Mouse (Mus musculus) lung, postnatal 4 days (tissue): ENCODE data around the gene Dedd2.
A peak's percentile ranks its signal among the peaks of the same experiment; 100 is the strongest.

Experiments used
- DNase-seq, 2 experiments: peaks; one replicate each; pipeline ENCODE4 v3.0.0; 2021

Dedd2 gene

GRCm38 (mm10) chr7:25246079-25246758, 25.8 kb upstream of the Dedd2 start:
- DNase-seq: peak; percentile 80 to 83

- no peak for DNase-seq
These were observed 24.4 kb upstream of the Dedd2 start for GRCm38 (mm10) chr7:25244562-25245369.

GRCm38 (mm10) chr7:25243361-25243760, 22.9 kb upstream of the Dedd2 start:
- DNase-seq: no peak

- peak; percentile 80 to 84 for DNase-seq
These were observed 20.6 kb upstream of the Dedd2 start for GRCm38 (mm10) chr7:25241062-25241461.

GRCm38 (mm10) chr7:25240631-25241030, 20.2 kb upstream of the Dedd2 start:
- DNase-seq: no peak

GRCm38 (mm10) chr7:25238829-25239623, 18.6 kb upstream of the Dedd2 start:
- peak; percentile 88 to 93 for DNase-seq

GRCm38 (mm10) chr7:25238015-25238706, 17.7 kb upstream of the Dedd2 start:
- DNase-seq: peak; percentile 93 to 94

GRCm38 (mm10) chr7:25237249-25238014, 17.0 kb upstream of the Dedd2 start, which contains the start of gene Gsk3a:
Gsk3a (minus strand) TSS chr7:25237851.
- peak; percentile 98 to 99 for DNase-seq

GRCm38 (mm10) chr7:25235526-25235925, 15.1 kb upstream of the Dedd2 start:
- no peak for DNase-seq

- no peak for DNase-seq
These were observed 12.6 kb upstream of the Dedd2 start for GRCm38 (mm10) chr7:25233061-25233460.

- DNase-seq: no peak
These were observed 11.8 kb upstream of the Dedd2 start for GRCm38 (mm10) chr7:25232101-25232648.

GRCm38 (mm10) chr7:25230690-25231285, 10.4 kb upstream of the Dedd2 start:
- no peak for DNase-seq

GRCm38 (mm10) chr7:25227523-25228300, 7.3 kb upstream of the Dedd2 start:
- no peak for DNase-seq

- no peak for DNase-seq
These were observed 2.0 kb upstream of the Dedd2 start for GRCm38 (mm10) chr7:25222275-25222967.

- DNase-seq: peak; percentile 98 to 99
These were observed 878 bp upstream of the Dedd2 start, which contains the start of gene Zfp526 for GRCm38 (mm10) chr7:25221102-25221883. Zfp526 (plus strand) TSS chr7:25221425.

GRCm38 (mm10) chr7:25219756-25220456, 509 bp downstream of the Dedd2 start:
- DNase-seq: peak; percentile 95 to 96

GRCm38 (mm10) chr7:25219416-25219750, 1.0 kb downstream of the Dedd2 start:
- no peak for DNase-seq
